Mouse (Mus musculus) neural tube, embryonic 11.5 days (tissue): ENCODE measurements at regions not wholly inside any gene's neighbourhood (a gene's known extent, or its start where the extent isn't known, plus 50 kb on each side); places are given as distances from the start of the nearest gene placed in this dataset.

Source experiments
- ATAC-seq: fragments of 200-750 bp; cut with Nextera tagmentation; 2 replicates; pipeline ENCODE4 v1.8.0; 2017; ENCODE audit warnings: moderate number of reproducible peaks, mild to moderate bottlenecking, moderate TSS enrichment, moderate library complexity; ENCODE audit not compliant: insufficient read depth, low FRiP score, low TSS enrichment
- DNase-seq: peaks from one replicate; pipeline ENCODE4 v3.0.0-alpha.2; 2015; ENCODE audit warnings: low spot score
- H3K27ac ChIP-seq: fragments of 300-500 bp; sonication (generic); 2 replicates; pipeline ENCODE4 v1.5.1; 2014; ENCODE audit warnings: low read depth, mild to moderate bottlenecking, low read length
- H3K27me3 ChIP-seq: fragments of 300-500 bp; sonication (generic); 2 replicates; pipeline ENCODE4 v1.6.1; 2014; ENCODE audit warnings: mild to moderate bottlenecking, low read length, mixed read lengths; ENCODE audit not compliant: control insufficient read depth, insufficient read depth
- H3K36me3 ChIP-seq: fragments of 300-500 bp; sonication (generic); 2 replicates; pipeline ENCODE4 v1.6.1; 2014; ENCODE audit warnings: mild to moderate bottlenecking, low read length, moderate library complexity, mixed read lengths; ENCODE audit not compliant: control insufficient read depth, insufficient read depth
- H3K4me1 ChIP-seq: fragments of 300-500 bp; sonication (generic); 2 replicates; pipeline ENCODE4 v1.6.1; 2014; ENCODE audit warnings: low read length, mixed read lengths; ENCODE audit not compliant: control insufficient read depth, insufficient read depth
- H3K4me2 ChIP-seq: fragments of 300-500 bp; sonication (generic); 2 replicates; pipeline ENCODE4 v1.6.1; 2014; ENCODE audit warnings: low read depth, mild to moderate bottlenecking, moderate library complexity
- H3K4me3 ChIP-seq: fragments of 300-500 bp; sonication (generic); 2 replicates; pipeline ENCODE4 v1.5.1; 2014; ENCODE audit warnings: low read depth, low read length
- H3K9ac ChIP-seq: fragments of 300-500 bp; sonication (generic); 2 replicates; pipeline ENCODE4 v1.6.1; 2014; ENCODE audit warnings: mild to moderate bottlenecking, low read length
- H3K9me3 ChIP-seq: fragments of 300-500 bp; sonication (generic); 2 replicates; pipeline ENCODE4 v1.6.1; 2016; ENCODE audit warnings: low read length; ENCODE audit not compliant: control insufficient read depth
- WGBS: fragments of 180-500 bp; shearing (Covaris S2); extraction: QIAGEN DNeasy Blood & Tissue Kit; methylation state at CpG from one replicate; pipeline ENCODE4 v1.1.7; 2014; 5-methylcytosine and 5-hydroxymethylcytosine counted together

DNA sequence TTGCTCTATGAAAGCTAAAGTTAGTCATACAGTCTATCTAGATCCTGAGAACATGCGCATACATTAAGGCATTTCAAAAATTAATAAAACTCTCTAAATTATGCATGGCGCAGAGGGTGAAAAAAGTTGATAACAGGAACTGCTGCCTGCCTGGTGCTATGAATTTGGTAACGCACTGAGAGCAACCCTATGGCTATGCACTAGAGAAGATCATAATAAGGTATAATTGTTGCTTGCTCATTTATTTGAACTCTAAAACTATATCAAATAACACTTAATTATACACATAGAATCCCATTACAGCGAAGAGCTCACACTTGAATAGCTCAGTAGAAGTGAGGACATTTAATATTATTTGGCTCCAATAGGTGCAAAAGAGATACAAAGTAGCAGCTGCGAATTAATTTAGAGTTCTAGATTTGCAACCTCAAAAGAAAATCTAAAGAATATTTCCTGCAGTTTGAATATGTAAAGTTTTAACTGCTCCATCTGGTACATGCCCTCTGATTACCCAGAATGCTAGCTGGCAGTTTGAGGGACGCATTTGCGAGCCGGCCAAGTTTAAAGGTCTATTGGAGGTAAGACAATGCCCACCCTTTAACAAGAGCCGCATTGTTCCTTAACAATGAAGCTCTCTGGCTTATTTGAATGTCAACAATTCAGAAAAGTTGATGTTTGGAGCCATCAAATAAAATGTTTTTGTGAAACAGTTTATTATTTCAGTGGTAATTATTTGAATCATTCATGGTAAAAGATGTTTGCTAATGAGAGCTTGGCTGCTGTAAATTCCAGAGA lies 56.0 kb upstream of the Fbxl4 start:
- DNase-seq (peak; percentile 15), ATAC-seq (peak; percentile 76; the same call in 1 of the 2 replicates)
- Histone ChIP-seq H3K27ac (no peak overlapping the region), H3K4me2 (no peak overlapping the region), H3K36me3 (no peaks in the 10 kb centered on the region), H3K9ac (no peak overlapping the region), H3K27me3 (no peaks in the 10 kb centered on the region), H3K4me1 (no peaks in the 10 kb centered on the region), H3K4me3 (no peak overlapping the region), H3K9me3 (0 out of 2 replicates have a peak, but pooled peaks cover 4% of the 10 kb centered on the region)
- WGBS, result 59% methylated on average over 9 of the region's 9 CpGs

DNA sequence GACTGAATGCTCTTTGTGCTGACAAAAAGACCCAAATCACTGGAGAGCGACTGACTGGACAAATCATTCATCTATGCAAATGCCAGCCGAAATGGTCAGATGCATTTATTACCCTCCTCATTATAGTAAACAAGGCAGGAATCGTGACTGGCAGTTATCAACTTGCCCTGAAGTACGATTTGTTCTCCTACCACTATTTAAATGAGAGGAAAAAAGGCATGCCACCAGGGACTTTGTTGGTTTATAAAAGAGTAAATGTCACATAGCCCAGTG lies 55.5 kb upstream of the Fbxl4 start:
- Histone ChIP-seq H3K9me3 (0 out of 2 replicates have a peak, but pooled peaks cover 4% of the 10 kb centered on the region), H3K4me2 (no peak overlapping the region), H3K4me1 (no peaks in the 10 kb centered on the region), H3K27me3 (no peaks in the 10 kb centered on the region), H3K36me3 (no peaks in the 10 kb centered on the region), H3K4me3 (no peak overlapping the region), H3K9ac (no peak overlapping the region), H3K27ac (no peak overlapping the region)
- 30% methylated on average over 4 of the region's 4 CpGs for WGBS
- ATAC-seq (no peak), DNase-seq (no peak)

DNA sequence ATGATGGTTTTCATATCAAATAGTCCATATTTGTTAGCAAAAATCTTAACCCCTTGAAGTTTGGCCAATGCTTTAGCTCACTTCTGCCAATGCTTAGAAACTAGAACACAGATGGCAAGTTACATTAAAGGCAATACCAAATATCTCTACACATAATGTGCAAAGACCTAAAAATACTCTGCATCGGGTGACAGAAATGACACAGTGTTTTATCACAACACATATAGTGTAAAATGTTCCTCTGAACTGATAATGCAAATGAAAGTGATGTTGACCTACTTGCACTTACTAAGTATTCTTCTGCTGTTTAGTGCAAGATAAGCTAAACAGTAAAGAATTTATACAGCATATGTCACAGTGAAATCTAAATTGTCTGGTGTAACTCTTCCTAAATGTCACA lies 55.1 kb upstream of the Fbxl4 start:
- no peak for ATAC-seq
- Histone ChIP-seq H3K4me2 (no peak overlapping the region), H3K27me3 (no peaks in the 10 kb centered on the region), H3K27ac (no peak overlapping the region), H3K9me3 (0 out of 2 replicates have a peak, but pooled peaks cover 4% of the 10 kb centered on the region), H3K4me1 (no peaks in the 10 kb centered on the region), H3K36me3 (no peaks in the 10 kb centered on the region), H3K9ac (no peak overlapping the region), H3K4me3 (no peak overlapping the region)
- no peak for DNase-seq
- WGBS, result 90% methylated on average over 1 of the region's 1 CpGs
